Mouse (Mus musculus): ENCODE data around the gene Cyp4f14. TPM values are rescaled to one million over a fixed set of nuclear protein-coding genes. Genes with fewer than 3 reads are reported as not detected.
A peak's percentile ranks its signal among the peaks of the same experiment; 100 is the strongest.

Gene Cyp4f14
- polyA plus RNA-seq, 1 experiment = 1.00 TPM

GRCm38 (mm10) chr17:32944402-32945035 lies 27.4 kb upstream of the Cyp4f14 start:
- Histone ChIP-seq H3K4me1 (ENCODE audit: control insufficient read depth, insufficient read depth, low read length) (peaks cover 2% of the 10 kb centered on the region; the same call in 1 of the 2 replicates), H3K27ac (ENCODE audit: control insufficient read depth, insufficient read depth, low read depth, low read length, poor library complexity) (no peak overlapping the region), H3K4me3 (replicated peaks; ENCODE audit: control insufficient read depth, low read depth, low read length) (no peak overlapping the region)
- WGBS = 39% methylated on average over 3 of the region's 3 CpGs
- no peak for TF ChIP-seq POLR2A (IDR thresholded peaks at IDR 0.05; ENCODE audit: borderline replicate concordance, control insufficient read depth, low read depth, low read length)
- no peak for TF ChIP-seq CTCF (IDR thresholded peaks at IDR 0.05; ENCODE audit: control insufficient read depth, insufficient read depth, low read length)

- H3K4me1 ChIP-seq (ENCODE audit: control insufficient read depth, insufficient read depth, low read length) = peaks cover 2% of the 10 kb centered on the region; the same call in 1 of the 2 replicates
- no peak overlapping the region for H3K27ac ChIP-seq (ENCODE audit: control insufficient read depth, insufficient read depth, low read depth, low read length, poor library complexity)
- WGBS = 90% methylated on average over 3 of the region's 3 CpGs
- TF ChIP-seq CTCF (IDR thresholded peaks at IDR 0.05; ENCODE audit: control insufficient read depth, insufficient read depth, low read length) (no peak), POLR2A (IDR thresholded peaks at IDR 0.05; ENCODE audit: borderline replicate concordance, control insufficient read depth, low read depth, low read length) (no peak)
- no peak overlapping the region for H3K4me3 ChIP-seq (replicated peaks; ENCODE audit: control insufficient read depth, low read depth, low read length)
These were observed 26.5 kb upstream of the Cyp4f14 start for GRCm38 (mm10) chr17:32943661-32944060.

GRCm38 (mm10) chr17:32939831-32940230 lies 22.7 kb upstream of the Cyp4f14 start:
- Histone ChIP-seq H3K4me1 (ENCODE audit: control insufficient read depth, insufficient read depth, low read length) (no peaks in the 10 kb centered on the region), H3K27ac (ENCODE audit: control insufficient read depth, insufficient read depth, low read depth, low read length, poor library complexity) (no peak overlapping the region), H3K4me3 (replicated peaks; ENCODE audit: control insufficient read depth, low read depth, low read length) (no peak overlapping the region)
- 78% methylated on average over 4 of the region's 4 CpGs for WGBS
- no peak for TF ChIP-seq CTCF (IDR thresholded peaks at IDR 0.05; ENCODE audit: control insufficient read depth, insufficient read depth, low read length)
- no peak for TF ChIP-seq POLR2A (IDR thresholded peaks at IDR 0.05; ENCODE audit: borderline replicate concordance, control insufficient read depth, low read depth, low read length)

GRCm38 (mm10) chr17:32927803-32928202 lies 10.7 kb upstream of the Cyp4f14 start:
- Histone ChIP-seq H3K27ac (ENCODE audit: control insufficient read depth, insufficient read depth, low read depth, low read length, poor library complexity) (no peak overlapping the region), H3K4me3 (replicated peaks; ENCODE audit: control insufficient read depth, low read depth, low read length) (no peak overlapping the region), H3K4me1 (ENCODE audit: control insufficient read depth, insufficient read depth, low read length) (no peaks in the 10 kb centered on the region)
- TF ChIP-seq POLR2A (IDR thresholded peaks at IDR 0.05; ENCODE audit: borderline replicate concordance, control insufficient read depth, low read depth, low read length) (no peak), CTCF (IDR thresholded peaks at IDR 0.05; ENCODE audit: control insufficient read depth, insufficient read depth, low read length) (no peak)
- 94% methylated on average over 5 of the region's 5 CpGs for WGBS

GRCm38 (mm10) chr17:32924658-32925312 lies 7.6 kb upstream of the Cyp4f14 start:
- WGBS = 21% methylated on average over 32 of the region's 32 CpGs
- Histone ChIP-seq H3K27ac (ENCODE audit: control insufficient read depth, insufficient read depth, low read depth, low read length, poor library complexity) (no peak overlapping the region), H3K4me3 (replicated peaks; ENCODE audit: control insufficient read depth, low read depth, low read length) (peak overlapping the region; percentile 57), H3K4me1 (ENCODE audit: control insufficient read depth, insufficient read depth, low read length) (no peaks in the 10 kb centered on the region)
- TF ChIP-seq CTCF (IDR thresholded peaks at IDR 0.05; ENCODE audit: control insufficient read depth, insufficient read depth, low read length) (no peak), POLR2A (IDR thresholded peaks at IDR 0.05; ENCODE audit: borderline replicate concordance, control insufficient read depth, low read depth, low read length) (peak; percentile 63; the same call in 1 of the 2 replicates)

- Histone ChIP-seq H3K4me1 (ENCODE audit: control insufficient read depth, insufficient read depth, low read length) (no peaks in the 10 kb centered on the region), H3K4me3 (replicated peaks; ENCODE audit: control insufficient read depth, low read depth, low read length) (no peak overlapping the region), H3K27ac (ENCODE audit: control insufficient read depth, insufficient read depth, low read depth, low read length, poor library complexity) (no peak overlapping the region)
- TF ChIP-seq CTCF (IDR thresholded peaks at IDR 0.05; ENCODE audit: control insufficient read depth, insufficient read depth, low read length) = no peak
- TF ChIP-seq POLR2A (IDR thresholded peaks at IDR 0.05; ENCODE audit: borderline replicate concordance, control insufficient read depth, low read depth, low read length) = no peak
- WGBS = 89% methylated on average over 1 of the region's 1 CpGs
These were observed 6.5 kb upstream of the Cyp4f14 start for GRCm38 (mm10) chr17:32923681-32924080.

GRCm38 (mm10) chr17:32919123-32919522 lies 2.0 kb upstream of the Cyp4f14 start:
- 55% methylated on average over 2 of the region's 2 CpGs for WGBS
- no peak overlapping the region for H3K27ac ChIP-seq (ENCODE audit: control insufficient read depth, insufficient read depth, low read depth, low read length, poor library complexity)
- H3K4me1 ChIP-seq (ENCODE audit: control insufficient read depth, insufficient read depth, low read length) = no peaks in the 10 kb centered on the region
- no peak overlapping the region for H3K4me3 ChIP-seq (replicated peaks; ENCODE audit: control insufficient read depth, low read depth, low read length)
- TF ChIP-seq CTCF (IDR thresholded peaks at IDR 0.05; ENCODE audit: control insufficient read depth, insufficient read depth, low read length) (no peak), POLR2A (IDR thresholded peaks at IDR 0.05; ENCODE audit: borderline replicate concordance, control insufficient read depth, low read depth, low read length) (no peak)

GRCm38 (mm10) chr17:32916075-32916474 lies 1.1 kb downstream of the Cyp4f14 start:
- Histone ChIP-seq H3K4me3 (replicated peaks; ENCODE audit: control insufficient read depth, low read depth, low read length) (no peak overlapping the region), H3K27ac (ENCODE audit: control insufficient read depth, insufficient read depth, low read depth, low read length, poor library complexity) (no peak overlapping the region), H3K4me1 (ENCODE audit: control insufficient read depth, insufficient read depth, low read length) (no peaks in the 10 kb centered on the region)
- WGBS = 67% methylated on average over 1 of the region's 1 CpGs
- TF ChIP-seq CTCF (IDR thresholded peaks at IDR 0.05; ENCODE audit: control insufficient read depth, insufficient read depth, low read length) (no peak), POLR2A (IDR thresholded peaks at IDR 0.05; ENCODE audit: borderline replicate concordance, control insufficient read depth, low read depth, low read length) (no peak)

Measured in bone marrow, adult 2 months (tissue).